Mouse (Mus musculus): ENCODE measurements around the gene Jsrp1.
A peak's percentile ranks its signal among the peaks of the same experiment; 100 is the strongest.

Gene Jsrp1

GRCm38 (mm10) chr10:80808099-80808984 is 5.0 kb downstream of the Jsrp1 start:
- DNase-seq, result peak; percentile 94

- peak; percentile 98 for DNase-seq
Observed at GRCm38 (mm10) chr10:80807057-80807627, 6.2 kb downstream of the Jsrp1 start.

GRCm38 (mm10) chr10:80806341-80807056 is 6.8 kb downstream of the Jsrp1 start:
- DNase-seq, result peak; percentile 92

- DNase-seq, result peak; percentile 96
Observed at GRCm38 (mm10) chr10:80805925-80806324, 7.4 kb downstream of the Jsrp1 start.

GRCm38 (mm10) chr10:80805322-80805721 is 8.0 kb downstream of the Jsrp1 start:
- no peak for DNase-seq

- DNase-seq, result no peak
Observed at GRCm38 (mm10) chr10:80804916-80805315, 8.4 kb downstream of the Jsrp1 start, which contains the start of gene Amh. TSS of gene Amh (plus strand) at chr10:80805243.

GRCm38 (mm10) chr10:80804340-80804739 is 9.0 kb downstream of the Jsrp1 start:
- peak; percentile 93 for DNase-seq

GRCm38 (mm10) chr10:80802996-80803395 is 10.3 kb downstream of the Jsrp1 start:
- DNase-seq, result peak; percentile 90

GRCm38 (mm10) chr10:80802204-80802912 is 10.9 kb downstream of the Jsrp1 start:
- peak; percentile 92 for DNase-seq

- no peak for DNase-seq
Observed at GRCm38 (mm10) chr10:80799070-80799566, 14.2 kb downstream of the Jsrp1 start.

GRCm38 (mm10) chr10:80798150-80799006 is 14.9 kb downstream of the Jsrp1 start, which contains the start of the genes Sf3a2 and Plekhj1:
TSS of gene Sf3a2 (plus strand) at chr10:80798198.
TSS of gene Plekhj1 (minus strand) at chr10:80798626.
- DNase-seq, result peak; percentile 99

GRCm38 (mm10) chr10:80797186-80798149 is 15.8 kb downstream of the Jsrp1 start:
- no peak for DNase-seq

GRCm38 (mm10) chr10:80796307-80796848 is 16.9 kb downstream of the Jsrp1 start:
- peak; percentile 91 for DNase-seq

GRCm38 (mm10) chr10:80794750-80795149 is 18.5 kb downstream of the Jsrp1 start:
- DNase-seq, result peak; percentile 91

GRCm38 (mm10) chr10:80793803-80794202 is 19.5 kb downstream of the Jsrp1 start:
- peak; percentile 92 for DNase-seq

GRCm38 (mm10) chr10:80793033-80793784 is 20.1 kb downstream of the Jsrp1 start:
- peak; percentile 92 for DNase-seq

GRCm38 (mm10) chr10:80792175-80793032 is 20.9 kb downstream of the Jsrp1 start:
- DNase-seq, result peak; percentile 90
